Mouse (Mus musculus) adrenal gland, postnatal 36 days (tissue): ENCODE results near the gene Pdcd1lg2. TPM values are rescaled to one million over a fixed set of nuclear protein-coding genes. Genes with fewer than 3 reads are reported as not detected.

Experiments used
- DNase-seq, 2 experiments: peaks; one replicate each; pipeline ENCODE4 v3.0.0; 2021; ENCODE audit warnings: mixed read lengths in 1 of 2
- long read RNA-seq, 2 experiments: library from polyadenylated mRNA; stranded (forward); transcript quantifications; one replicate each; pipeline ENCODE4 v2.0.0; 2021; ENCODE audit warnings: borderline sequencing depth in 2 of 2
- total RNA-seq, 2 experiments: library from RNA; stranded (reverse); gene quantifications; 2 replicates each; pipeline ENCODE4 v1.2.3; 2021

Pdcd1lg2 gene
- not detected for total RNA-seq
- long read RNA-seq, experiment 1: 0 reads
- long read RNA-seq, experiment 2: 0 reads

GRCm38 (mm10) chr19:29410619-29411018 lies at the start of gene Pdcd1lg2:
Gene Pdcd1lg2 (plus strand): TSS chr19:29410919.
- DNase-seq: no peak

GRCm38 (mm10) chr19:29361468-29362130 lies 49.1 kb upstream of the Pdcd1lg2 start:
- peak; percentile 94 to 95 for DNase-seq

DNA sequence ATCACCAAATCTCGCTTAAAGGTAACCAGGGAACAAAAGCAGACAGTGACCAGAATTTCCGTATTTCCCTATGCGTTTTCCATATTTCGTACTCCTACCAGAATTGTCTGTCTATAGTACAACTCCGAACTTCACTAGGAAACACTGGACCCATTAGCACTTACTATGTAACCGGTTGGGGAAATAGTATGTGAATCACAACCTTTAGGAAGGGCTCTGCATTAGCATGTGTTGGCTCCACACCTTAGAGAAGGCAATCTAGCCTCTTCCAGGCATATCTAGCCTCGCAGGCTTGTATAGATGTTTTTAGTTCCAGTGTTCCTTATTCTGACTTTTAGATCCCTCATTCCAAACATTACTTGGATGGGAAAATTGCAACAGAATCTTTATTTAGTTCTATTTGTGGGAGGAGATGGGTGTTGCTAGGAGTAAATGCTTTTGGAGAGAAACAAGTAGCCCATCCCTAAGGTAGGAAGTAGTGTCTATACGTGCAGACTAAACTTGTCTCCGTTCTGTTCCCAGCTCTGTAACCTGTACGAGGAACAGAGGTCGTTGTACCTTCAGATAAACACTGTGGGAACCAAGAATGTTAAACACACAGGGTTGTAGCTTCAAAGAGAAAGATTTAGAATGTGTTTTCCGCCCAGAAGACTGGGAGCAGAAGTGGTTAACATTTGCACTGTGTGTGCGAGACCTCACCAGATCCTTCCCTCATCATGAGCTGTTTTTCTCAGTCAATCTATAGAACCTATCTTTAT lies 48.4 kb upstream of the Pdcd1lg2 start:
- DNase-seq: no peak

- no peak for DNase-seq
These were observed 47.2 kb upstream of the Pdcd1lg2 start for GRCm38 (mm10) chr19:29363557-29363956.

DNA sequence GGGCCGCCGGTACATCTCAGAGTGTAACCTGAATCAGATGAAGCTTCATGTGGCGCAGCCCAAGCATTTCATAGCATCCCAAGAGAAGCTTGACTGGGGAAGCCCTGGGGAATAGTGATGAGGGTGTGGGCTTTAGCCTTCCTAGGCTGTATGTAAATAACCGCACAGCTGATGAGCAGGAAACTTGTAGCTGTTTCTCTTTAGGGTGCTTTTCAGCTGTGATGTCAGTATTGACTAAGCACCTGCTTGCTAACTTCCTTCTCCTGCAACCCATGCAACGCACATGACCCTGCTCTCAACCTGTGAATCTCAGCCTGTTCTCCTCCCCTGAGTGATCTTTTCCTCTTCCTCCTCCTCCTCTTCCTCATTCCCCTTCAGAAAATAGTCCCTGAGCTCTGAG lies 46.6 kb upstream of the Pdcd1lg2 start:
- no peak for DNase-seq

DNA sequence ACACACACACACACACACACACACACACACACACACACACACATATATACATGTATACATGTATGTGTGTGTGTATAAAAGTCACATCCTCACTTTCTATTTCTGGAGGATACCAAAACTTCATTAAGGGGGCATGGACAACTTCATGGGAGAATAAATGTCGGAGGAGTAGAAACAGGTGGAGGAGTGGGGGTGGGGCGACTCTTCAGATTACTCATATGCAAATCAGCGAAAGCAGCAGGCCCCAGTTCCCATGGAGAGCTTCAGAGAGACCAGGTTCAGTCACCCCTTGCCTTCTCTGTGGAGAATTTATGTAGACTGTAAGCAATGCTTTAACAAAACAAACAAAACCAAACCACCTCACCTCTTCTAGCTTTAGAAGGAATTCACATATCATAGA lies 45.6 kb upstream of the Pdcd1lg2 start:
- DNase-seq: no peak

DNA sequence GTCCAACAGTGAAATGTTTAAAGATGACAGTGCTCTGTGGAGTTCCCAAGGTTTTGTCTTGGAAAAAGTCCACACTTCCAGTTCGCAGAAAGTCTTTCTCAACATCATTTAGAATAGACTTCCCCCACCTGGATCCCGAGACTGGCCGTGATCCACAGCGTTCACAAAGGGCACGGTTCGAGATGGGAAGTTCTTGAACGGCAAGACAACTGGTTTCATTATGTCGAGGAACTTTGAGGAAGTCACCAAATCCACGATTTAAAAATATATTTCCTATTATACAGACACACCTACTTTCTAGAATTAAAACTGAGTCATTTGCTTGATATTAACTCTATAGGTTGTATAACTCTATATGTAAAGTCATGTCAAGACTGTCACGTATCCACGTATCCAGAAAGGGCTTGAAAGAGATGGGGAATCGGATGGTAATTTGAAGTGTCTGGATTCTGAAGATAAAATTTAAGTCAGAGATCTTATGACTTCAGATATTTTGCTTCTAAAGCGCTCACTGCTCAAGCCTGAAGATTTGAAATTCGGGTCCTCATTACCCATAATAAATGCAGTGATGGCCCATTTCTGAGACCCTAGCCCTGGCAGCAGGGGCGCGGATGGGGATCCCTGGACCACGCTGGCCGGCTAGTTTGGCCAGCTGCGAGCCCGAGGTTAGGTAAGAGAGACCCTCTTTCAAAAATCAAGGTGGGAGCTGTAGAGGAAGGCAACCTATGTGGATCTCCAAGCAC lies 44.3 kb upstream of the Pdcd1lg2 start:
- no peak for DNase-seq

- peak; percentile 91 to 93 for DNase-seq
These were observed 43.6 kb upstream of the Pdcd1lg2 start, which contains the start of the genes Plgrkt and Cd274 for GRCm38 (mm10) chr19:29366969-29367622. Gene Plgrkt (minus strand): TSS chr19:29367390. Gene Cd274 (plus strand): TSS chr19:29367455.

- no peak for DNase-seq
These were observed 42.7 kb upstream of the Pdcd1lg2 start for GRCm38 (mm10) chr19:29368041-29368440.

GRCm38 (mm10) chr19:29368671-29369309 lies 41.9 kb upstream of the Pdcd1lg2 start:
- DNase-seq: peak in 1 of 2 experiments; percentile 65

GRCm38 (mm10) chr19:29370112-29370511 lies 40.6 kb upstream of the Pdcd1lg2 start:
- DNase-seq: peak in 1 of 2 experiments; percentile 7

DNA sequence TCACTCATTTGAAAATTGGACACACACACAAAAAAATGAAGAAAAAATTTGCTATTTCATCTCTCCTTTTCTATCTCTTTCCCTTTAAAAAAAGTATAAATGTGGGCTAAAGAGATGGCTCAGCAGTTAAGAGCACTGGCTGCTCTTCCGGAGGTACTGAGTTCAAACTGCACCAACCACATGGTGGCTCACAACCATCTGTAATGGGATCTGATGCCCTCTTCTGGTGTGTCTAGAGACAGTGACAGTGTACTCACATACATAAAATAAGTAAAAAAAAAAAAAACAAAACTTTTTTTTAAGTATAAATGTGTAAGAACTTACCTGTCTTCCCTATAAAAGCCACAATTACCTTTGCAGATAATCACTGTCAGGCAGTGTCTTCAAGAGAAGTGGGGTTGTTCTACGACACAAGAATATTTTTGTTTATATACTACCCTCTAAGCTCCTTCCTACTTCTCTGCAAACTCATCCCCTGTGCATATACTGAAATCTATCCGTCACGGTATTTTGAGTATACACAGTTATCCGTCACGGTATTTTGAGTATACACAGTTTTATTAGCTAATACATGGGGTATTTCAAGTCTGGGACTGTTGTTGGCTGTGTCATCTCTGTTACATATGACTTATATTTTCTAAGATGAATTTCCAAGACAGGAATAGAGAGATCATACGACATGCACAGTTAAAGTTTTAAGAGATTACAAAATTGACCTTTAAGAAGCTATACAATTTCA lies 40.0 kb upstream of the Pdcd1lg2 start:
- DNase-seq: no peak

DNA sequence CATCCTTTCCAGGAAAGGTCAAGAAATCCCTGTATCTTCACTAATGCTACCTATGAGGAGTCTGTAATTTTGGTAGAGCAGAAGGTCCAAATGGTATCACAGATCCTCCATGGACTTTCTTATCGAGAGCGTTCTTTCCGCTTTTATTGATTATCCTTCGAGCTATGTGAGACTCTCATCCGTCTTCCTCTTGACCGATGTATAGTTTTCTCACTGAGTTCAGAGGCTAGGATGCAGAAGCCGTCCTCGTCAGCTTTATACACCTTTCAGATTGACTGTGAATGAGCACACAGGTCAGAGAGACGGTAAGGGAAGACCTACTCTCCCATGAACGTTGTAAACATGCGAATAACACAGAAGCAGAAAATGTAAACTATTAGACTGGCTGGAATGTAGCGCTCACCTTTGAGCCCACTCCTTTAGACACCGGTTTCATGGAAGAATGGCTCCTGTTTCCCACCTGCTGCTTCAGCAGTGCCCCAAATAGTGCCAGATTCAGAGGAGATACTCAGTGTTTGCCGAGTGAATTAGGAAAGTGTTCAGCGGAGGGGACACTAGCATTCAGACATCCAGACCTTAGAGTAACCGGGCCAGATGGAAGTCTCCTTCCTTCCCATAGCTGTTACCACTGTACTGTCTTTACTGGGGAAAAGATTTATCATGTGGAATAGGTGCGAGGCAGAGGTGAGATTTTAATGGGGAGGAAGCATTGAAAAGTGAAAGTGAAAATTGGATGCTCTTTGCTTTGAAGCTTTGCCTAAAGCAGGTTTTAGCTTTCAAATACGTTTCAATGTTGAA lies 39.2 kb upstream of the Pdcd1lg2 start:
- no peak for DNase-seq

DNA sequence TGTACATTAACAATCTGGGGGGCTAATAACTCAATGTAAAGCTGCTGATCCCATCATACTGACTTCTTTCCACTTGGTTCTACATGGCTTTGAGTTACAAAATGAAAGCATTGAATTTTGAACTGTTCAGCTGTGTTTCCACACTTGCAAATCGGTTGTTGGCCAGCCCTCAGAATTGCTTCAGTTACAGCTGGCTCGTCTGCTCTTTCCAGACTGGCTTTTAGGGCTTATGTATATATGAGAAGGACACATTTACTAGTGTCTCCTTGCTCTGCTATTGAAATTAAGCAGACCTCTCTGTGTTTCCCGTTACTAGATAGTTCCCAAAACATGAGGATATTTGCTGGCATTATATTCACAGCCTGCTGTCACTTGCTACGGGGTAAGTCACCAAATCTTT lies 38.6 kb upstream of the Pdcd1lg2 start:
- DNase-seq: peak in 1 of 2 experiments; percentile 47

- no peak for DNase-seq
These were observed 38.1 kb upstream of the Pdcd1lg2 start for GRCm38 (mm10) chr19:29372621-29373020.

GRCm38 (mm10) chr19:29373438-29373837 lies 37.3 kb upstream of the Pdcd1lg2 start:
- no peak for DNase-seq

- no peak for DNase-seq
These were observed 35.8 kb upstream of the Pdcd1lg2 start for GRCm38 (mm10) chr19:29374947-29375346.

GRCm38 (mm10) chr19:29376382-29376781 lies 34.3 kb upstream of the Pdcd1lg2 start:
- DNase-seq: no peak

DNA sequence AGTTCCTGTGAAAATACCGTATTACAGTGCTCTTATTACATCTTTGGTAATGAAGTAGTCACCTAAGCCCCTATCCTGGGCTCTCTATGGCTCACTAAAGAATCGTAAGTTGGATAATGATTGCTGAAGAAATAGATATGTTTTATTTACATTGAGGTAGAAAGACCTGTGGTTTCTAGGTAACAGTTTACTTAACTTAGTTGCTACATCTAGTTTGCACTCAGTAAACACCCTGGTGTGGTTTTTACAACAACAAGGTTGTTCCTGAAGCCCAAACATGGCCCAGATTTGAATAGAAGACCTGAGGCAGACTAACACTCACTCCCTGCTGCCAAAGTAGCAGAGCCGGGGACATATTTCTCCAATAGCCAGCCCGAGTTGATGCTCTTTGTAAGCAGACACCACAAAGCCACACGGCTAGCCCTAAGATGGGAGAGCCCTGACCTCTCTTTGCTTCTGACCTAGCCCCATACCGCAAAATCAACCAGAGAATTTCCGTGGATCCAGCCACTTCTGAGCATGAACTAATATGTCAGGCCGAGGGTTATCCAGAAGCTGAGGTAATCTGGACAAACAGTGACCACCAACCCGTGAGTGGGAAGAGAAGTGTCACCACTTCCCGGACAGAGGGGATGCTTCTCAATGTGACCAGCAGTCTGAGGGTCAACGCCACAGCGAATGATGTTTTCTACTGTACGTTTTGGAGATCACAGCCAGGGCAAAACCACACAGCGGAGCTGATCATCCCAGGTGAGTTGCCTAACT lies 30.7 kb upstream of the Pdcd1lg2 start:
- DNase-seq: no peak
